Mouse (Mus musculus) spleen, adult 18-20 months (tissue): ENCODE results near the gene I830077J02Rik.
"Not testable (repeated sequence)": the region's sequence is repeated elsewhere in the genome, so short reads cannot be mapped to it uniquely, and the experiment has no call there.

ENCODE experiments used
- DNase-seq, 2 experiments: peaks; one replicate each; pipeline ENCODE4 v3.0.0; 2022; ENCODE audit warnings: mixed read lengths in 2 of 2

The I830077J02Rik gene

GRCm38 (mm10) chr3:105917656-105918354 lies 14.7 kb downstream of the I830077J02Rik start:
- DNase-seq: no peak

GRCm38 (mm10) chr3:105916455-105916854 lies 16.0 kb downstream of the I830077J02Rik start:
- DNase-seq: not testable (repeated sequence)

GRCm38 (mm10) chr3:105915281-105915680 lies 17.2 kb downstream of the I830077J02Rik start:
- DNase-seq: no peak

GRCm38 (mm10) chr3:105913839-105914681 lies 18.4 kb downstream of the I830077J02Rik start:
- DNase-seq: no peak

GRCm38 (mm10) chr3:105912097-105912880 lies 20.2 kb downstream of the I830077J02Rik start:
- no peak for DNase-seq

- peak; percentile 44 to 46 for DNase-seq
These were observed 21.8 kb downstream of the I830077J02Rik start for GRCm38 (mm10) chr3:105910519-105911190.

GRCm38 (mm10) chr3:105908976-105909375 lies 23.5 kb downstream of the I830077J02Rik start:
- DNase-seq: no peak

GRCm38 (mm10) chr3:105907956-105908655 lies 24.4 kb downstream of the I830077J02Rik start:
- DNase-seq: no peak

- DNase-seq: no peak
These were observed 27.7 kb downstream of the I830077J02Rik start for GRCm38 (mm10) chr3:105904721-105905120.

GRCm38 (mm10) chr3:105904213-105904612 lies 28.3 kb downstream of the I830077J02Rik start:
- no peak for DNase-seq

GRCm38 (mm10) chr3:105901468-105901867 lies 31.0 kb downstream of the I830077J02Rik start:
- DNase-seq: no peak

- peak; percentile 47 to 60 for DNase-seq
These were observed 31.7 kb downstream of the I830077J02Rik start for GRCm38 (mm10) chr3:105900716-105901115.

GRCm38 (mm10) chr3:105900266-105900665 lies 32.2 kb downstream of the I830077J02Rik start:
- no peak for DNase-seq

- peak; percentile 70 to 82 for DNase-seq
These were observed 32.9 kb downstream of the I830077J02Rik start for GRCm38 (mm10) chr3:105899394-105900147.

- DNase-seq: no peak
These were observed 33.6 kb downstream of the I830077J02Rik start for GRCm38 (mm10) chr3:105898861-105899260.

GRCm38 (mm10) chr3:105898325-105898724 lies 34.1 kb downstream of the I830077J02Rik start:
- DNase-seq: no peak

GRCm38 (mm10) chr3:105896811-105897210 lies 35.7 kb downstream of the I830077J02Rik start:
- no peak for DNase-seq

- DNase-seq: peak; percentile 80 to 85
These were observed 37.6 kb downstream of the I830077J02Rik start for GRCm38 (mm10) chr3:105894601-105895592.

- DNase-seq: no peak
These were observed 38.5 kb downstream of the I830077J02Rik start for GRCm38 (mm10) chr3:105893941-105894391.
